Mouse (Mus musculus): ENCODE results near the gene Atp6v0a1. TPM values are rescaled to one million over a fixed set of nuclear protein-coding genes. Genes with fewer than 3 reads are reported as not detected.
A peak's percentile ranks its signal among the peaks of the same experiment; 100 is the strongest.

Atp6v0a1 gene
- total and polyA plus RNA-seq, 3 experiments = 14.1 to 63.4 (median 36.1) TPM

DNA sequence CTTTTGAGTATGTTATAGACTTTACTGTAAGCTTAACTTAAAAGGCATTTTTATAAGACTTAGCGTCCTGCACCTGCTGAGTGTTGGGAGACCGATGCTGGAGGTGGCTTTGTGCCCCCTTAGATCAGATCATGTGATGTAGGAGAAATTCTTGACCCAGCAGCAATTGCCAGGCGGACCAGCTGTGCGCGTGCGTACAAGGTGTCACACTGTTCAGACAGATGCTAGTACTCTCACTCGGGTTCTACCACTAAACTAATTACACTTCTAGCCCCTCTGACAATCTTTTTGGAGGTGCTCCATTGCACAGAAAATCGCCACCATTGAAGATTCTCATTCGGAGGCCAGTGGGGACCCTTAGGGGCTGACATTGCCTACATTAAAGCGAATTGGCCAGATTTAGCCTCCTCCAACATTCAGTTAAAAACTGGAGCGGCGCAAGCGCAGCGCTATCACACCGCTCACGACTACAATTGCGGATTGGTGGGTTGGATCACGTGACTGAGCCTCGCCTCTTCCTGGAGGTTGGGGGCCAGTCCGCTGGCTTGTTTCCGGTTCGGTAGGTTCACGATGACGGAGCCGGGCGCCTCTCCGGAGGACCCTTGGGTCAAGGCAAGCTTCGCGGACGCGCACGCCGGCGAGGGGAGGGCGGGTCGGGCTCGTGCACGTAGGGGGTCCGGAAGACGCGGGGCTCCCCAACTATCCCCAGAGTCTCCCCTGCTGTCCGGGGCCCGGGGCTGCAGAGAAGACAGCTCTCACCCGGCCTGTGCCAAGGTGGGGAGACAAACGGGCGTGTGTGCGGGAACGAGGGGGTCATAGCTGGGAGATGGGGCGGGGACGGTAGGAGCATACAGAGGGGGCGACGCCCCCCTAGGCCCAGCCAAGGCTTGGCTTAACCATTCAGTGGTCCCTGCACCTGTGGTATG, 77.8 kb downstream of the Atp6v0a1 start, which contains the start of gene Mlx:
TSS of gene Mlx (plus strand) at position 522 of the 926 bp plus-strand sequence.
- dilution Hi-C loops (cut with MboI; ENCODE audit: extremely low pct_ligation_motif_present, extremely low pct_unique_long_range_greater_than_20kb, low sequenced_read_pairs) = no loop called here

DNA sequence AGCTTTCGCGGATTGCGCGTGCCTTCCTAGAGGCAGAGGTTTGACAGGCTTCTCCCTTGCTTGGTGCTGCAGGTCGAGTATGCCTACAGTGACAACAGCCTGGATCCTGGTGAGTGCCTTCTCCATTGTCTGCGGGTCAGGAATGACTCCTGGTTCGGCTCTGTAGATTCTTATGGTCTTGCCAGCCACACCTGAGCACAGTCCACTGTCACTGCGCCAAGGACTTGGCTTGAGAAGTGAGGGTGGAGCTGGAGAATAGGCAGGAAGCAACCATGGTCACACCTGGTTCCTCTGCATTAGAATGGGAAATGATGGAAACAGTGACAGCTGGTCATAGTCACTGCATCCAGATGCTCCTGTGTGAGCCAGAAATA, 78.4 kb downstream of the Atp6v0a1 start:
- TF ChIP-seq KAT2A (IDR thresholded peaks at IDR 0.05; ENCODE audit: insufficient replicate concordance, low read length) (no peak), MXI1 (IDR thresholded peaks at IDR 0.05; ENCODE audit: low read depth, low read length) (no peak), CHD2 (IDR thresholded peaks at IDR 0.05; ENCODE audit: low read length) (no peak), MAX (IDR thresholded peaks at IDR 0.05; ENCODE audit: low read length) (no peak), POLR2A (IDR thresholded peaks at IDR 0.05; ENCODE audit: low read depth, low read length) (no peak), SIN3A (IDR thresholded peaks at IDR 0.05; ENCODE audit: low read length) (no peak), NRF1 (IDR thresholded peaks at IDR 0.05; ENCODE audit: low read depth, low read length) (no peak), E2F4 (IDR thresholded peaks at IDR 0.05; ENCODE audit: insufficient replicate concordance, low read depth, low read length) (no peak), ZC3H11A (IDR thresholded peaks at IDR 0.05; ENCODE audit: low read depth, low read length) (no peak), NELFE (IDR thresholded peaks at IDR 0.05; ENCODE audit: low read depth, low read length) (no peak), TCF12 (IDR thresholded peaks at IDR 0.05; ENCODE audit: low read depth, low read length) (no peak), USF2 (conservative IDR thresholded peaks at IDR 0.05; ENCODE audit: low read depth, low read length) (no peak), ZKSCAN1 (IDR thresholded peaks at IDR 0.05; ENCODE audit: borderline replicate concordance, low read depth, low read length) (no peak), BHLHE40 (IDR thresholded peaks at IDR 0.05; ENCODE audit: low read depth, low read length) (no peak), MEF2A (IDR thresholded peaks at IDR 0.05; ENCODE audit: borderline replicate concordance, low read depth, low read length) (no peak), TBP (conservative IDR thresholded peaks at IDR 0.05; ENCODE audit: low read depth, low read length) (no peak), HCFC1 (IDR thresholded peaks at IDR 0.05; ENCODE audit: low read depth, low read length) (no peak)
- Histone ChIP-seq H3K4me1 (ENCODE audit: control insufficient read depth in 1 of 2, insufficient read depth in 2 of 2) (peaks cover 26 to 65% of the 10 kb centered on the region in 2 experiments), H3K4me3 (replicated peaks in 1 of 3; ENCODE audit: low read depth in 2 of 3, low read length in 2 of 3, poor library complexity in 1 of 3) (peak overlapping the region; percentile 49 to 79 (median 68)), H3K27me3 (replicated peaks) (no peaks in the 10 kb centered on the region), H3K36me3 (replicated peaks in 1 of 2; ENCODE audit: control insufficient read depth in 1 of 2, insufficient read depth in 1 of 2, low read length in 1 of 2) (peaks cover 50 to 76% of the 10 kb centered on the region in 2 experiments), H3K9ac (ENCODE audit: insufficient read depth, low read depth) (peak overlapping the region; percentile 77), H3K79me2 (replicated peaks; ENCODE audit: control insufficient read depth, extremely low read depth, insufficient read depth, poor library complexity, severe bottlenecking) (peaks cover 23% of the 10 kb centered on the region; the same call in 1 of the 2 replicates), H3K4me2 (ENCODE audit: insufficient read depth, low read depth, poor library complexity, severe bottlenecking) (peak overlapping the region; percentile 27), H3K9me3 (replicated peaks; ENCODE audit: low read length) (no peaks in the 10 kb centered on the region), H3K27ac (ENCODE audit: insufficient read depth, low read depth) (peak overlapping the region; percentile 63)
- dilution Hi-C loops (cut with MboI; ENCODE audit: extremely low pct_ligation_motif_present, extremely low pct_unique_long_range_greater_than_20kb, low sequenced_read_pairs) = no loop called here
- DNase-seq (ENCODE audit: extremely low read depth) = no peak
- in situ Hi-C loops (cut with MboI; ENCODE audit: low pct_ligation_motif_present, low pct_unique_long_range_greater_than_20kb, low sequenced_read_pairs) = loop anchor here (10.0 kb wide), 1 partner anchor 217 kb away; the partner anchor contains the start of gene Becn1

More for the DNA sequence above, 77.8 kb downstream of the Atp6v0a1 start, which contains the start of gene Mlx:
- no peaks in the 10 kb centered on the region for H3K9me3 ChIP-seq (replicated peaks; ENCODE audit: low read length)
- DNase-seq (ENCODE audit: extremely low read depth) = peak; percentile 98
- H3K36me3 ChIP-seq (replicated peaks in 1 of 2; ENCODE audit: control insufficient read depth in 1 of 2, insufficient read depth in 1 of 2, low read length in 1 of 2) = peaks cover 44 to 70% of the 10 kb centered on the region in 2 experiments
- H3K4me2 ChIP-seq (ENCODE audit: insufficient read depth, low read depth, poor library complexity, severe bottlenecking) = peak within 1 kb of the TSS; percentile 53
- peak within 1 kb of the TSS; percentile 77 for H3K9ac ChIP-seq (ENCODE audit: insufficient read depth, low read depth)
- no peaks in the 10 kb centered on the region for H3K27me3 ChIP-seq (replicated peaks)
- H3K4me1 ChIP-seq (ENCODE audit: control insufficient read depth in 1 of 2, insufficient read depth in 2 of 2) = peaks cover 26 to 62% of the 10 kb centered on the region in 2 experiments
- H3K79me2 ChIP-seq (replicated peaks; ENCODE audit: control insufficient read depth, extremely low read depth, insufficient read depth, poor library complexity, severe bottlenecking) = peaks cover 22% of the 10 kb centered on the region; the same call in 1 of the 2 replicates
- H3K27ac ChIP-seq (ENCODE audit: insufficient read depth, low read depth) = peak within 1 kb of the TSS; percentile 63
- in situ Hi-C loops (cut with MboI; ENCODE audit: low pct_ligation_motif_present, low pct_unique_long_range_greater_than_20kb, low sequenced_read_pairs) = loop anchor here (10.0 kb wide), 1 partner anchor 218 kb away; the partner anchor contains the start of gene Becn1
- TF ChIP-seq MAX (IDR thresholded peaks at IDR 0.05; ENCODE audit: low read length) (peak; percentile 97), ZC3H11A (IDR thresholded peaks at IDR 0.05; ENCODE audit: low read depth, low read length) (no peak), NELFE (IDR thresholded peaks at IDR 0.05; ENCODE audit: low read depth, low read length) (peak; percentile 84), TBP (conservative IDR thresholded peaks at IDR 0.05; ENCODE audit: low read depth, low read length) (peak; percentile 92), MAZ (IDR thresholded peaks at IDR 0.05; ENCODE audit: low read depth, low read length) (peak; percentile 96), NRF1 (IDR thresholded peaks at IDR 0.05; ENCODE audit: low read depth, low read length) (peak; percentile 93), MAFK (IDR thresholded peaks at IDR 0.05; ENCODE audit: insufficient replicate concordance, low read length) (no peak), USF1 (IDR thresholded peaks at IDR 0.05; ENCODE audit: low read depth, low read length) (peak; percentile 98), ELF1 (IDR thresholded peaks at IDR 0.05; ENCODE audit: low read depth, low read length) (peak; percentile 95), ZMIZ1 (IDR thresholded peaks at IDR 0.05; ENCODE audit: low read depth, low read length) (peak; percentile 21; the same call in 1 of the 2 replicates), JUND (conservative IDR thresholded peaks at IDR 0.05; ENCODE audit: low read depth, low read length) (peak; percentile 37; the same call in 1 of the 2 replicates), USF2 (conservative IDR thresholded peaks at IDR 0.05; ENCODE audit: low read depth, low read length) (peak; percentile 99), BHLHE40 (IDR thresholded peaks at IDR 0.05; ENCODE audit: low read depth, low read length) (peak; percentile 96), POLR2AphosphoS2 (IDR thresholded peaks at IDR 0.05; ENCODE audit: low read depth, low read length) (peak; percentile 75; the same call in 1 of the 2 replicates), CHD2 (IDR thresholded peaks at IDR 0.05; ENCODE audit: low read length) (no peak), TCF12 (IDR thresholded peaks at IDR 0.05; ENCODE audit: low read depth, low read length) (peak; percentile 70), POLR2A (IDR thresholded peaks at IDR 0.05; ENCODE audit: low read depth, low read length) (peak; percentile 90), RCOR1 (conservative IDR thresholded peaks at IDR 0.05; ENCODE audit: low read depth, low read length) (no peak), MXI1 (IDR thresholded peaks at IDR 0.05; ENCODE audit: low read depth, low read length) (peak; percentile 48; the same call in 1 of the 2 replicates), SIN3A (IDR thresholded peaks at IDR 0.05; ENCODE audit: low read length) (peak; percentile 88; the same call in 1 of the 2 replicates), JUN (IDR thresholded peaks at IDR 0.05; ENCODE audit: insufficient read depth, low read depth, low read length) (no peak), HCFC1 (IDR thresholded peaks at IDR 0.05; ENCODE audit: low read depth, low read length) (peak; percentile 76)
- peak within 1 kb of the TSS; percentile 49 to 79 (median 68) for H3K4me3 ChIP-seq (replicated peaks in 1 of 3; ENCODE audit: low read depth in 2 of 3, low read length in 2 of 3, poor library complexity in 1 of 3)

All from CH12.LX (cell line).